Mouse (Mus musculus): ENCODE data around the gene Nqo2. TPM values are rescaled to one million over a fixed set of nuclear protein-coding genes. Genes with fewer than 3 reads are reported as not detected.

The Nqo2 gene
- polyA plus RNA-seq (2014; fragmentation: Illumina TruSeq; extraction: RNeasy Lipid Tissue Mini Kit (QIAGEN cat#74804); ENCODE audit: low read depth, low replicate concordance), result 46.4 TPM

GRCm38 (mm10) chr13:33964206-33965046, at the start of gene Nqo2:
Gene Nqo2, plus strand, starts transcription at chr13:33964687.

GRCm38 (mm10) chr13:34002058-34003006, 37.8 kb downstream of the Nqo2 start, which contains the start of the genes Ripk1 and Serpinb6a:
Gene Ripk1, plus strand, starts transcription at chr13:34002363.
Gene Serpinb6a, minus strand, starts transcription at chr13:34002794.

GRCm38 (mm10) chr13:34037172-34038055, 72.9 kb downstream of the Nqo2 start, which contains the start of gene Bphl:
Gene Bphl, plus strand, starts transcription at chr13:34037597.

Other genes with a start within 250 kb of the Nqo2 start
- not detected for gene Serpinb6e, start 121.3 kb upstream of the Nqo2 start, polyA plus RNA-seq (2014; fragmentation: Illumina TruSeq; extraction: RNeasy Lipid Tissue Mini Kit (QIAGEN cat#74804); ENCODE audit: low read depth, low replicate concordance)
- not detected for gene Serpinb6c, start 59.0 kb upstream of the Nqo2 start, polyA plus RNA-seq (2014; fragmentation: Illumina TruSeq; extraction: RNeasy Lipid Tissue Mini Kit (QIAGEN cat#74804); ENCODE audit: low read depth, low replicate concordance)
- gene Ripk1, start 37.7 kb downstream of the Nqo2 start, polyA plus RNA-seq (2014; fragmentation: Illumina TruSeq; extraction: RNeasy Lipid Tissue Mini Kit (QIAGEN cat#74804); ENCODE audit: low read depth, low replicate concordance), result 57.2 TPM
- 1,019 TPM for gene Serpinb6a, start 38.1 kb downstream of the Nqo2 start, polyA plus RNA-seq (2014; fragmentation: Illumina TruSeq; extraction: RNeasy Lipid Tissue Mini Kit (QIAGEN cat#74804); ENCODE audit: low read depth, low replicate concordance)
- gene Bphl, start 72.9 kb downstream of the Nqo2 start, polyA plus RNA-seq (2014; fragmentation: Illumina TruSeq; extraction: RNeasy Lipid Tissue Mini Kit (QIAGEN cat#74804); ENCODE audit: low read depth, low replicate concordance), result 30.2 TPM
- 4.4 TPM for gene Tubb2a, start 113.3 kb downstream of the Nqo2 start, polyA plus RNA-seq (2014; fragmentation: Illumina TruSeq; extraction: RNeasy Lipid Tissue Mini Kit (QIAGEN cat#74804); ENCODE audit: low read depth, low replicate concordance)
- 1.6 TPM for gene Tubb2b, start 165.8 kb downstream of the Nqo2 start, polyA plus RNA-seq (2014; fragmentation: Illumina TruSeq; extraction: RNeasy Lipid Tissue Mini Kit (QIAGEN cat#74804); ENCODE audit: low read depth, low replicate concordance)
- gene Psmg4, start 198.3 kb downstream of the Nqo2 start, polyA plus RNA-seq (2014; fragmentation: Illumina TruSeq; extraction: RNeasy Lipid Tissue Mini Kit (QIAGEN cat#74804); ENCODE audit: low read depth, low replicate concordance), result 5.6 TPM

Measured in sigmoid colon, adult 10 weeks (tissue).